Mouse (Mus musculus): ENCODE data around the gene Serpinb3d. TPM values are rescaled to one million over a fixed set of nuclear protein-coding genes. Genes with fewer than 3 reads are reported as not detected.

Gene Serpinb3d
- not detected for polyA plus RNA-seq (2017; shearing (Covaris generic))

GRCm38 (mm10) chr1:107083406-107083805 is at the start of gene Serpinb3d:
Serpinb3d (minus strand) TSS chr1:107083506.

GRCm38 (mm10) chr1:107052203-107052602 is 31.1 kb downstream of the Serpinb3d start, which contains the start of gene Serpinb3a:
Serpinb3a (minus strand) TSS chr1:107052303.

Other genes starting within 250 kb of the Serpinb3d start
- not detected for gene Serpinb5, start 222.3 kb downstream of the Serpinb3d start, polyA plus RNA-seq (2017; shearing (Covaris generic))
- not detected for gene Serpinb12, start 149.1 kb downstream of the Serpinb3d start, polyA plus RNA-seq (2017; shearing (Covaris generic))
- gene Serpinb13, start 102.5 kb downstream of the Serpinb3d start, polyA plus RNA-seq (2017; shearing (Covaris generic)): not detected
- not detected for gene Serpinb3a, start 31.2 kb downstream of the Serpinb3d start, polyA plus RNA-seq (2017; shearing (Covaris generic))
- gene Serpinb3b, start 194.9 kb upstream of the Serpinb3d start, polyA plus RNA-seq (2017; shearing (Covaris generic)): not detected
- gene Serpinb3c, start 194.9 kb upstream of the Serpinb3d start, polyA plus RNA-seq (2017; shearing (Covaris generic)): not detected